Mouse (Mus musculus) brain, adult 2 months (tissue): ENCODE measurements around the gene Inpp4b.
A peak's percentile ranks its signal among the peaks of the same experiment; 100 is the strongest.

Source experiments
- DNase-seq: peaks from one replicate; pipeline ENCODE4 v3.0.0; 2011; ENCODE audit warnings: low read depth, low spot score

The Inpp4b gene

DNA sequence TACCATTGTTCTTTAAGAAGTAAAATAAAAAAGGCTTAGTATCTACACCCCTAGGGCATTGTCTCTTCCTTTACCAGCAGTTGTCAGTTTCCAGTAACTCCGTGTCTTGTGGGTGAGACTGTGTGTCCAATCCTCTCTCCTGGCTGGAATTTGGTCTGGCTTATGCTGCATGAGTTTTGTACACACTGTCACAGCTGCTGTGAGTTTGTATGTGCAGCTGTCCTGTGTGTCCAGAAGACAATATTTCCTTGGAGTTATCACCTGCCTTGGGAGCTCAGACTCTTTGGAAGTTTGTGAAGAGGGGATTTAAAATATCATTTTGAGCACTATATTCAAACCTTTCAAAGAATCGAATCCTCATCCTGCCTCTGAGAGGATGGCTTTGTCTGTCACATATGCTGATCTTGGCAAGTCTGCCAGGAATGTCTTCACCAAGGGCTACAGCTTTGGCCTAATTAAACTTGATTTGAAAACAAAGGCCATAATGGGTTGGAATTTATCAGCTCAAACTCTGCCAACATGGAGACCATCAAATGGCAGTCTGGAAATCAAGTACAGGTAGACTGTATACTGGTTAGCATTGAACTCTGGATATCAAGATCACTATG, 485.1 kb downstream of the Inpp4b start:
- DNase-seq = peak; percentile 76

DNA sequence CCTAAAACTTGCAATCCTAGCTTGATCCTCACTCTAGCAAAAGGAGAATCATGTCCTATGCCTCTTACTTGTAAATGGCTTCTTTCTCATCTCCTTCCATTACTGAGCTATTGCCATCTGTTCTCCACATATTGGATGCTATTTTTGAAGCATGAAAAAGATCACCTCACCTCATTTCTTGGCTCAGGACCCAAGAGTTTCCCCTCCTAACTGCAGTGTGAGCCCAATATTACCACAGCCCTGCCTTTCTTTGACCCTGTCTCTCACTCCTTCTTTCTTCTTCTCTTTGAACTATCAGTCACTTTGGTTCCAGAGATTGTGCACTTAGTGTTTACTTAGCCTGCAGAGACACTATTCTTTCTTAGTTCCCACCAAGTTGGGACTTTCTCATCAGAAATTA, 489.1 kb downstream of the Inpp4b start:
- peak; percentile 96 for DNase-seq

- no peak for DNase-seq
These were observed 491.5 kb downstream of the Inpp4b start for GRCm38 (mm10) chr8:81833852-81834251.

- DNase-seq = peak; percentile 53
These were observed 498.2 kb downstream of the Inpp4b start for GRCm38 (mm10) chr8:81840512-81840911.

- DNase-seq = no peak
These were observed 502.0 kb downstream of the Inpp4b start for GRCm38 (mm10) chr8:81844104-81844982.

GRCm38 (mm10) chr8:81847929-81848328, 505.6 kb downstream of the Inpp4b start:
- DNase-seq = no peak

DNA sequence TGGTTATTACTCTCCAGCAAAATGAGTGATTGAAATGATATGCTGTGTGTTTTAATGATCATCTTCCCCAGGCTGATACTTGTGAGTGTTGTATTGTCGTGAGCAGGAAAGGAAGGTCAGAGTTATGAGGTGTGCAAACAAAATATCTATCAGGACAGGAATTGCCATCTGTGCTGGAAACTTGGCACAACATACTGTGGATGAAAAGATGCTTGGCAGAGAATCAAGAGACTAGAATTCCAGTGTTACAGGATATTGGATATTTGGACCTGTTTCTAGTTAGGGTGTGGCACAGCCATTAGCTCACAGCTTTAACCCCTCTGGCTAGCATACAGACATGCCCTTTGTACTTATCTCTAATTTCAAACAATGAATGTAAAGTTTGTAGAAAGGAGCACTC, 507.6 kb downstream of the Inpp4b start:
- DNase-seq = peak; percentile 83

DNA sequence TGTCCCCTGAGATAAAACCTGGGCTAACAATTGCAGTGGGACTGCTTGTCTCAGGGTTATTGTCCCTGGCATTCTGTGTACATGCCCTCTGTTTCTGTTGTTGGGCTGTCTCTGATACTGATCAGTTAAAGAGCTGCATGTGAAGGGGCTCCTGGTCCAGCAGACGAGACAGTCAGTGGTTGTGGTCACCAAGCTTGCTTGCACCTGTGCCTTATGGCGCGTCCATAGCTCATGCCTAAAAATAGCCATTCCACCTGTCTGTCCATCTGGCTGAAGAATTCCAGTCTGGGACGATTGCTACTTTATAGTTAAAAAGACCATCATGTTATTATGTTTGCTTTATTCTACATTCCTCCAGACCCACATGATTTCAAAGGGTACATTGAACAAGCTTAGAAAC, 510.8 kb downstream of the Inpp4b start:
- DNase-seq = peak; percentile 95

DNA sequence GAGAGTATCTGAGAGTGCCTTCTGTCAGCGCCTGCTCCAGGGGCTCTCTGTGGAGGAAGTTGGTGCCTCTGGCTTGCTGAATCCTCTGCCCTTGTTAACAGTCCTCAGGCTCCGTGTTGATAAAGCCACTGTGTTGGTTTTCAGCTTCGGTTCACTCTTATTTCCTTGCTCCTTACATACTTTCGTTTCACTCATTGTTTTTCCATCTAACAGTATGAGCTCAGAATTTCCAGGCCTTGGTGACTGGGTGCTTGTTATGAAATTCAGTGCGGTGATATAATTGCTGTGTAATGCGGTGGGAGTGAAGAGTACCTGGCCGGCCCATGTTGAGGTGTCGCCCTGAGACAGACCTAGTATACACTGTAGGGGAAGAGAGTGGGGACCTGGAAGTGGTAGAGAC, 512.2 kb downstream of the Inpp4b start:
- no peak for DNase-seq

DNA sequence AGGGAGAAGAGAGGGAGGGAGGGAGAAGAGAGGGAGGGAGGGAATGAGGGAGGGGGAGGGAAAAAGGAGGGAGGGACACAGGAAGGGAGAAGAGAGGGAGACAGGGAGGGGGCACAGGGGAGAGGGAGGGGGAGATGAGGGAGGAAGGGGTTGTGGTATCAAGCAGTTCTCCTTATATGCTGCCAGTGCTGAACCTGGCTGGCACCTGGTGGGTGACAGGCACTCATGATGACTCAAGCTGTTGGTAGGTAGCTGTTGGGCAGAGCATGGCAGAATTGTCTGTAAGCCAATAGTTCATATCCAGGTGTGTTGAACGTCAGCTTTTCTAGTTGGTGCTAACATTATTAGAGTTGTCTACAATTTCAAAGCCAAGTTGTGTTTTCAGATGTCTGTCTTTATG, 512.7 kb downstream of the Inpp4b start:
- DNase-seq = peak; percentile 31

DNA sequence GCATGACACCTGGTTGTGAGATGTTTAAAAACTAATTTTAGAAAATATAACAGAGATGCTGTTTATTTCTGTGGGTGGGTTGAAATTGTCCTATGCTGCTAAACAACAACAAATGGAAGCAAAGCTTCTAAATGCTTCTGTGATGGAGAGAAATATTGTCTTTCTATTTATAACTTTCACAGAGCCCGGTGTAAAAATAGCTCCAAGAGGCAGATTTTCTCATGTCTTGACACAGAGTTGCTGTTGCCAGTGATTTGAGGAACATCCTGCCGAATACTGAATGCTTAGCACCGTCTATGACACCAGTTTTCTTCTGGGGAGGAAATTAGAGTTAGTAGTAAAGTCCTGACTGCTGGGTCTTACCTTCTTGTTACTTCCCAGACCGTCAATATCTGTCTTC, 513.8 kb downstream of the Inpp4b start:
- peak; percentile 56 for DNase-seq

DNA sequence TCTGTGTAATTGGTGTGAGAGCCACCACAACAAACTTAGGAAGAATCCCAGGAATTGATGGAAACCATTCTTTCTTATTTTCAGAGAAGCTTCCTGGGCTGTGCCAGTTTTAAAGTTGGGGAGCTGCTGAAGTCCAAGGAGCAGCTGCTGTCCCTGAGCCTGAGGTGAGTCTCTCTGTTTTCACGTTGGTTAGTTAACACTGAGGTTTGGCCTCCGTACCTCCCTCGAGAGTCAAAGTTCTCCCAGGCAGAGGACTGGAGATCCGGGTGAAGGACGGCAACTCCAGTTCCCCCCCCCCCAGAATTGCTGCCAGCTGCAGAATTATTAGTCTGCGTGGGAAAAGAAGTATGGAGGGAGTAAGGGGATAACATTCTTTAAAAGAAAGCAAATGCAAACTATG, 514.3 kb downstream of the Inpp4b start:
- DNase-seq = no peak

DNA sequence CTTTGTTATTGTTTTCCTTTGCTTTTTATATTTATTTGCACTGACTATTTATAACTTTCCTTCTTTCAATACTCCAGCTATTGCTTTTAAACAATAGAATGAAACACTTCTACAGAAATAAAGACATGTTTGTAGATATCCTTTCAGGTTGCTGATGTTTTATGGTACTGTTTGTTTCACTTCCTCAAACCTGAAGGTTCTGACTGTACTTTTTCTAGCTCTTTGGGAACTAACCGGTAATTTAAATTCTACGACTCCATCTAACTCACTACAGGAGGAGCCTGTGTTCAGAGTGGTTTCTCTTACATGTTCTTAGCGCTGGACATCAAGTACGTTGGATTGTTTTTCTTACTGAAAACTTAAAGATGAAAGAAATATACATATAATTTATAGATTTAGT, 516.0 kb downstream of the Inpp4b start:
- DNase-seq = no peak

DNA sequence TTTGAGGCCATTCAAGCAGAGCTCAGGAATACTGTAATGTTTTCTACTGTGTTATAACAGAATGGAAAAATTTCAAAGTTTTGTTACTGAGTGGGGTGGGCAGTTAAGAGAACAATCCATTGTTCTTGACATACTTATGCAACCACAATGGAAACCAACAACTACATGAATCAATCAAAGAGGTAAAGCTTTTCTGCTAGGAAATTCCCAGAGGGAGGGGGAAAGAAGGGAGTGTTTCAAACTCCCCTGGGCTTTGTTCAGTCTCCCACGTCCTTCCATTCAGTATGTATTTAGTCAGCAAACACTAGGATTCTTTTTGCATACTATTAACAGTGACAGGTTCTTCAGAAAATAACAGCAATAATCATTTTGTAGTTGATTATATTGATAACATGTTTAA, 517.4 kb downstream of the Inpp4b start:
- no peak for DNase-seq

- DNase-seq = peak; percentile 56
These were observed 519.0 kb downstream of the Inpp4b start for GRCm38 (mm10) chr8:81861311-81861710.

- DNase-seq = no peak
These were observed 520.4 kb downstream of the Inpp4b start for GRCm38 (mm10) chr8:81862738-81863137.

DNA sequence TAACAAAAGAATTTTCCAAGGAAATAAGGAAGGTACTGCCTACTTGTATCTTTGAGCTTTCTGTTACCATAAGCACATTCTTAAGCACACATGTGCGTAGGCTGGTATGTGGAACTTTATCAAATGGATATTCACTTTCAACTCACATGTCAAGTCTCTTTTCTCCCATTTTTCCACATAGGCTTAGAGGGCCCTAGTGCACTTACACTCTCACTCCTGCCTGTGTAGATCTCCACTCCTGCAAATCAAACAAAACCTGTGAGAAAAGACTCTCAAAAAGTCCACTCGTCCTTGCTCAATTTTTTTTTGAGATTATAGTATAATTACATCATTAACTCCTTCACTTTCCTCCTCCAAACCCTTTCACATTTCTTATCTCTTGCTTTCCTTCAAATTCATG, 522.0 kb downstream of the Inpp4b start:
- no peak for DNase-seq

- DNase-seq = no peak
These were observed 523.3 kb downstream of the Inpp4b start for GRCm38 (mm10) chr8:81865664-81866063.

DNA sequence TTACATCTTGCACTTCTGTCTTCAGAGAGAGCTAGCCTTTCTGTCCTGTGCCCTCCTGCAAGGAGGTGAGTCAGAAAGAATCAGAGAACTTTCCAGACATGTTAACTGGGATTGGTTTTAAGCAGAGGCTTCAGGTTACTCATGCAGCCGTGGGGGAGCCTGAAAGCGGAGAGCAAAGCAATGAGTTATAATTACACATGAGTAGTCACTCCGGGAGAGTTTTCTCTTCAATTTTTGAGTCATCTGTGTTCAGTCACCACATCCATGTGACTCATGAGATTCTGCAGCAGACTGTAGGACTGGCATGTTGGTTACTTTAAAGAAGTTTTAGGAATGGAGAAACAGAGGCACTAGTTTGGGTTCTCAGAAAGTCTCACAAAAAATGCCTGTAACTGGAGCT, 524.7 kb downstream of the Inpp4b start:
- peak; percentile 88 for DNase-seq

DNA sequence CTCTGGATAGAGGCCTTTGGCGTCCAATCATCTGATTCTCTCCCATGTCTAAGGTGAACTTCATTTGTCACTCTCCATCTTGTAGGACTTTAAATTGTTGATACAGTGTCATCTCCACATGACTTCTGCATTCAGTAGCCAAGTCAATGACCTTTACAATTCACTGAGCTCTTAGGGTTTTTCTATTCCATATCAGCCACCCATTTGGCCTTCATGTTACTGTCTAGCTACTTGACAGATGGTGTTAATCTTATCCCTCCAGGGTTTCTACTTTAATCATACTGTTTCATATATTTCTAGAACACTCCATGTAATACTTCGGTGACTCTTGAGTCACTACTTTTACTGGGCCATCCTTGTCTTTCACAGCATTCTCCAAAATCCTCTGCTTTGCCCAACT, 528.1 kb downstream of the Inpp4b start:
- peak; percentile 64 for DNase-seq

DNA sequence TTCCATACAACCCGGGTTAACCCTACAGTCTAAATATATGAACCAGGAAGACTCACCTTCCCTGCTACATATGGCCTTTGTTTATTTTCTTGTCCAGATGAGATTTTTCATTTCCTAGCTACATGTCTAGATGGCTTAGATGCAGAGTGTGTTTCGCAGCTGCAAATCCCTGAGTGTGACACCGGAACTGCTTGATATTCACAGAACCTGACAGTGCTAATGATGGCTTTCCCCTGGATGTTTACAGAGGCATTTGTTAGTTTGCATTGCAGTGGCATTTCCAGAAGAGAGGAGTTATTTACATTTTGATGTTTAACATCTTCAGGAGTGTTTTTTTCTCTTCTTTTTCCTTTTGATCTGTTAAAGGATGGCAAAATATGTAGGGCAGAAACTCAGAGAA, 537.7 kb downstream of the Inpp4b start:
- peak; percentile 37 for DNase-seq

DNA sequence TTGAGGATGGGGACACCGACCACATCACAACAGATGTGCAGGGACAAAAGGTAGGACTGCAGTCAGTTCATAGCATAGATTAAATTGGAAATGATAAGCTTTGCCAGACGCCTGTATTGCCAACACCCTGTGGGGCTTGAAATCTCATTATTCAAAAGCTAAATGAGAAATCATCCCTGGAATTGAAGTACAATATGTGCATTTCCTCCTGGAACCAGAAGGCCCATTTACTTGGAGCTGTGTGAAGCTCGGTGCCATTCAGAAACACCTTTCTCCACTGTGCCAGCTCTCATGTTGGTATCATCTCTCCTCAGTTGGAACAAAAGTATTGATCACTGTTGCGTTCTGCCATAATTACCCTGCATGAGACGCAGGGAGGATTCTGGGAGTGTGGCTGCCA, 541.8 kb downstream of the Inpp4b start:
- DNase-seq = peak; percentile 33

DNA sequence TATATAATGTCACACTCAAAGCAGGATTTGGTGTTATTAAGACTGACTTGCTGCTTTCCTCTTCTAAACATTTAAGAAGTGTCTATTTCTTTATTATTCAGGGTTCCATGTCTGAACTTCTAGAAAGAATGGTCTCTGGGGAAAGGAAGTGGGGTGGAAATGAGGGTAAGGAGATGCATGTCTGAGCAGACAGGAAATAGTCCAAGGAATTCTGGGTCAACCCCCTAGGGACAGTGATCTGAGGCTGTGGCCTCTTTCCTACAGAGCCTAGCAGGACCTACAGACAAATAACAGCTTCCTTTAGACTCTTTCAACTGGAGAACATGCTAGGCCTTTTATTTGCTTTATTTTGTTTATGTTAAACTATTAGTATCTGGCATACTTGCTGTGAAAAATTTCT, 546.5 kb downstream of the Inpp4b start:
- no peak for DNase-seq
